Mouse (Mus musculus) bone marrow, adult 2 months (tissue): ENCODE data around the gene Il4i1.

Experiments
- CTCF ChIP-seq: fragments of 200-500 bp; IDR thresholded peaks from 2 replicates; pipeline ENCODE4 v1.5.1; 2011; ENCODE audit warnings: low read length, control low read depth; ENCODE audit not compliant: control insufficient read depth, insufficient read depth
- POLR2A ChIP-seq: fragments of 200-500 bp; IDR thresholded peaks from 2 replicates; pipeline ENCODE4 v1.6.1; 2011; ENCODE audit warnings: low read depth, mild to moderate bottlenecking, control low read depth, low read length, borderline replicate concordance; ENCODE audit not compliant: control insufficient read depth

GRCm38 (mm10) chr7:44848561-44849415 is 32.6 kb downstream of the Il4i1 start, which contains the start of the genes Akt1s1 and Tbc1d17:
- TF ChIP-seq POLR2A: peak; percentile 58; the same call in 1 of the 2 replicates
- no peak; the same call in 1 of the 2 replicates for TF ChIP-seq CTCF
